Mouse (Mus musculus): ENCODE measurements around the gene Knl1.
A peak's percentile ranks its signal among the peaks of the same experiment; 100 is the strongest.
"Not testable (repeated sequence)": the region's sequence is repeated elsewhere in the genome, so short reads cannot be mapped to it uniquely, and the experiment has no call there.

Gene Knl1

GRCm38 (mm10) chr2:119046649-119047611, at the start of gene Knl1:
Gene Knl1, plus strand, starts transcription at chr2:119047119.
- peak; percentile 95 to 98 for DNase-seq

DNA sequence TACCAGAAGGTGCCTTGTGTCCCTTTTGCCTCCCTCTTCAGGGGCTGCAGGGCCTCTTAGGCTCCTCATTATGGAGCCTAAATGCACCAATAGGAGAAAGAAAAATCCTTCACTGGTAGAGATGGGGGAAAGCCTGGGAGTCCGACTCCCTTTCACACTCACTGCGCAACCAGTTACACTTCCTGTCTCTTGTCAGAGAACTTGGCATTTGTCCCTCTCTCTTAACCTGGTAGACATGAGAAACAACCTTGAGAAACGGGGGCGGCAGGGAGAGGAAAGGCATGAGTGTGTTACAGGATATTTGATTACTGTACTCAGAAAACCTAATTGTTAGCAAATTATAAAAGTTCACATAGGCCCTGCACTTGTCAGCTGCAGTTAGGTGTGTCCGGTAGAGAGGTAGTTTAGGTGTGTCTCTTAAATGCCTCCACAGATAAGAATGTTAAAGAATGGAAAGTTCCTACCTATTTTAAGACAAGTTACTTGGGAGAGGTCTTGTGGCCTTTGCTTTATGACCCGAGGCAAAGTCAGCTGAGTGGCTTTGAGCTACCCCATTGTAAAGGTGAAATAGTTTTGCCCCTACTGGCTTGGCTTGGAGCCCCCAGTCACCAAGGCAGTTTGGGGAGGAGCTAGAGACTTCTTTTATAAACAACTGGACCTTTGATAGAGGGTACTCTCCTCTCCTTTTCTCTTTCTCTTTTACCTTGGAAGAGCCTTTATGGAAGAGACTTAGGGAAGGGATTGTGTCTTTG, 48.6 kb upstream of the Knl1 start:
- no peak for DNase-seq

GRCm38 (mm10) chr2:118999025-118999639, 47.8 kb upstream of the Knl1 start:
- DNase-seq = no peak

GRCm38 (mm10) chr2:119006886-119007285, 40.0 kb upstream of the Knl1 start:
- DNase-seq = peak; percentile 38 to 69

- no peak for DNase-seq
These were observed 37.5 kb upstream of the Knl1 start for GRCm38 (mm10) chr2:119009376-119009775.

DNA sequence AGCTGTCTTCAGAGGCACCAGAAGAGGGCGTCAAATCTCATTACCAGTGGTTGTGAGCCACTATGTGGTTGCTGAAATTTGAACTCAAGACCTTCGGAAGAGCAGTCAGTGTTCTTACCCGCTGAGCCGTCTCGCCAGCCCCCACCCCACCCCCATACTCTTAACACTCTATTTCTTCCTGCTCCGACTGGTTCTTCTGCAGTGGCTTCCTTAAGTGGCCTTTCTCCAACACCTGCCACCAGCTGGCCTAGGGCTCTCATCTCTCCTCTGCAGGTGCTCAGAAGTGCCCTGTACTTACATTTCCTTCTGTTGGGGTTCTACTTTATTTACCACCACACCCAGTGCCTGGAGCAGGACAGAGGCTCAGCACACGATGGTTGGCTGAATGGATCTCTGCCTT, 31.9 kb upstream of the Knl1 start:
- DNase-seq = no peak

DNA sequence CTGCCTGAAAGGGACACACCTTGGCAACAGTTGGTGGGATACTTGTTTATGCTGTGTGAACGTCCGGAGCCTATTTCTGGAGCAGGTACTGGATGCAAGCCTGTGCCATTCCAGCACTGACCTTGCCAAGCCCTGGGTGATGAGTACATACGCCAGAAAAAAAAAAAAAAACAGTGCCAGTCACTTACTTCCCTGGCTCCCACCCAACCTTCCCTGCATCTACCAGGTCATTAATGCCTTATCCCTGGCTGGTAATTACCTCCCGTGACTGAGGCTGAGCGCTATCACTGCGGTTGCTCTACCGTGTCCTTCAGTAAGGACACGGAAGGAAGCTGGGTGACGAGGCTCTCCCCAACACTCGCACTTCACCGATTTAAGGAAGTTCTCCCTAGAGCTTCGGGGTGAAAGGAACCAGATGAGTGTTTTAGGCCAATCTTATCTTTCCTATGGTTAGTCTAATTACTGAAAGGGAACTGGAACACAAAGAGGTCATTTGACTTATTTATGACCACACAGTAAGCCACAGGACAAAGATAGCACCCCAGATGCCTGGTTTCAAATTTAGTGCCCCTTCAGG, 31.2 kb upstream of the Knl1 start:
- peak; percentile 64 to 78 for DNase-seq

DNA sequence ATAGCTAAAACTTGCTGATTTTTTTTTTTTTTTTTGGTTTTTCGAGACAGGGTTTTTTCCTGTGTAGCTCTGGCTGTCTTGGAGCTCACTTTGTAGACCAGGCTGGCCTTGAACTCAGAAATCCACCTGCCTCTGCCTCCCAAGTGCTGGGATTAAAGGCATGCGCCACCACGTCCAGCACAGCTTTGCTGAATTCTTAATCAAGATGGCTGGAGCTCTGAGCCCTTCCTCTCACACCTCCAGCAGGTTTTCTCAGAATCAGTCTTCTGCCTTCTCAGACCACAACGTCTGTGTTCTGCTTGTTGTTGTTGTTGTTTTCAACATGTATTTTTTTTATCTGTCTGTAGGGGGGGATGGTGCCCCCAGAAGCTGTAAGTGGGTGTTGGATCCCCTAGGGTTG, 30.6 kb upstream of the Knl1 start:
- not testable (repeated sequence) for DNase-seq

- no peak for DNase-seq
These were observed 29.3 kb upstream of the Knl1 start for GRCm38 (mm10) chr2:119017647-119018046.

DNA sequence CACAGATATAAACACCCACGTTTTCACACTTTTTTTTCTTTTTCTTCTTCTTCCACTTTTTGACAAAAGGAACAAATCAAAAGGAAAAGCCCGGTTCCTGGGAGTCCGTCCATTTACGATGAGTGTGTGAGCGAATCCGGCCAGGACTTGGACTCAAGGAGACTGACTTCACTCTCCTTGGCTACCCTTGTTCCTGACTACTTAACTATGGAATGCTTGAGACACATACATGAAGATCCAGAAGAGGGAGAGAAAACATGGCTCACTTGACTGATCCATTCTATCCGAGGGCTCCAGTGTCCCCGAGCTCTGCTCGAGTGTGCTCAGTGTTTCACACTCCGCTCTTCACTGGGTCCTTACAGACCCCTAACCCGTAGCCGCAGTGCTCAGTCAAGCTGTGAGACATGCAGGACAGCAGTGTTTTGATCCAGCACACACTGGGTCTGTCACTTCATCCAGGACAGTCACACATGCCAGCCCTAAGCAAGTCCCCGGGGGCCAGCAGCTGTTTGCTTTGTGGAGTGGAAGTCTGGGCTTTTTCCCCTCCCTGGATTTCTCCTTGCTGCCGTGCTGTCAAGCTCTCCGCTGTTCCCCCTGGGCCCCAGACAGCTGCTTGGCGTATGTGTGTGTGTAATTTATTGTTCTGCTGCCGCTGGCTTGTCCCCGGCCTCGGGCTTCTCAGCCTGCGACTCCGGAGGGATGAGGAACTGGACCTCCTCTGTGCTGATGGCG, 28.4 kb upstream of the Knl1 start:
- no peak for DNase-seq

- peak in 1 of 2 experiments; percentile 15 for DNase-seq
These were observed 27.8 kb upstream of the Knl1 start for GRCm38 (mm10) chr2:119019131-119019530.

- no peak for DNase-seq
These were observed 27.4 kb upstream of the Knl1 start for GRCm38 (mm10) chr2:119019538-119019937.

DNA sequence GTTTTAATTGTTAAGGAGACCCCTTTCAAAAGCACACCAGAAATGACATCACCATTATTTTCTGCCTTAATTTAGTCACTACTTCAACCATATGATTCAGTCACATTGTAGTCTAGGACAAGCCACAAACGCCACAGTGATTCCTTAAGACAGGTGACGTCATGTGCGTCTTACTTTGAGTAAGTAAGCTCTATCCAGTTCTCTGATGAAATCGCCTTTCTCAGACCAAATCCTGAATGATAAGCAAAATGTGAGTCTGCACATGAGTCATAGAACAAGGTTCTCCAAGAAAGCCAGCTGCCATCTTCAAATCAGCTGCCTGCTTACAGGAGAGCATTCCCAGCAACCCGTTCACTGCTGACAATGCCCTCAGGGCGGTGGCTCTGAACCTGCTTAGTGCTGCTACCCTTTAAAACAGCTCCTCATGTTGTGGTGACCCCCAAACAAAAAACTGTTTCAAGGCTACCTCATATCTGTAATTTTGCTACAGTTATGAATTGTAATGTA, 23.7 kb upstream of the Knl1 start:
- DNase-seq = no peak

GRCm38 (mm10) chr2:119024536-119025238, 22.2 kb upstream of the Knl1 start:
- peak in 1 of 2 experiments; percentile 12 for DNase-seq

- DNase-seq = no peak
These were observed 21.7 kb upstream of the Knl1 start for GRCm38 (mm10) chr2:119025239-119025616.

DNA sequence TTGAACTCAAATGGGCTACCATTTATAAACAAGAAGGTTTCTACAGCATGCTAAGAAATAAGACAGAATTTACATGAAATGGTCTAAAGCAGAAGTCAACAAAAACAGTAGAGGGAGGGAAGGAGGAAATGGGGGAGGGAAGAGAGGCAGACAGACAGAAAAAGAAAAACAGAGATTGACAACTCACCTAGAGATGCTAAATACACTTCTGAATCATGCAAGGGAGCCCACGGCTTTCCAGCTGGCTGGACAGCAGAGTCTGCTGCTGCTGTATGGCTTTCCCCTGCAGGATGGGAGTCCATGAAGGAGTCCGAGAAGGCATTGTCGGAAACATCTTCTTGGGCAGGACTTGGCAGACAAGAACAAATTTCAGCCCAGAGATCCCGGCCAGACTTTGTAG, 20.0 kb upstream of the Knl1 start:
- no peak for DNase-seq

GRCm38 (mm10) chr2:119028941-119029551, 17.9 kb upstream of the Knl1 start, which contains the start of gene Ccdc32:
Gene Ccdc32, minus strand, starts transcription at chr2:119029393.
- peak; percentile 92 to 96 for DNase-seq

- no peak for DNase-seq
These were observed 14.7 kb upstream of the Knl1 start for GRCm38 (mm10) chr2:119032191-119032590.

- DNase-seq = peak; percentile 92 to 95
These were observed 12.1 kb upstream of the Knl1 start, which contains the start of gene Rpusd2 for GRCm38 (mm10) chr2:119034656-119035396. Gene Rpusd2, plus strand, starts transcription at chr2:119034790.

- no peak for DNase-seq
These were observed 11.5 kb upstream of the Knl1 start for GRCm38 (mm10) chr2:119035397-119035745.

Data from cerebellum, postnatal 25 days (tissue).